Mouse (Mus musculus) hindbrain, embryonic 16.5 days (tissue): ENCODE data around the gene Cdkal1. TPM values are rescaled to one million over a fixed set of nuclear protein-coding genes. Genes with fewer than 3 reads are reported as not detected.

ENCODE experiments used
- ATAC-seq: fragments of 200-750 bp; cut with Nextera tagmentation; 2 replicates; pipeline ENCODE4 v1.8.0; 2017; ENCODE audit warnings: moderate TSS enrichment, moderate library complexity
- H3K27ac ChIP-seq: fragments of 300-500 bp; sonication (generic); 2 replicates; pipeline ENCODE4 v1.5.1; 2014; ENCODE audit warnings: low read depth, mild to moderate bottlenecking, control low read depth, low read length, moderate library complexity
- H3K27me3 ChIP-seq: fragments of 300-500 bp; sonication (generic); replicated peaks from 2 replicates; pipeline ENCODE4 v1.6.1; 2014; ENCODE audit warnings: low read length; ENCODE audit not compliant: control insufficient read depth, insufficient read depth
- H3K36me3 ChIP-seq: fragments of 300-500 bp; sonication (generic); 2 replicates; pipeline ENCODE4 v1.6.1; 2014; ENCODE audit warnings: mild to moderate bottlenecking, low read length, moderate library complexity, mixed read lengths; ENCODE audit not compliant: control insufficient read depth, insufficient read depth
- H3K4me1 ChIP-seq: fragments of 300-500 bp; sonication (generic); 2 replicates; pipeline ENCODE4 v1.6.1; 2014; ENCODE audit warnings: low read depth, low read length; ENCODE audit not compliant: control insufficient read depth, insufficient read depth
- H3K4me2 ChIP-seq: fragments of 300-500 bp; sonication (generic); 2 replicates; pipeline ENCODE4 v1.6.1; 2014; ENCODE audit warnings: mild to moderate bottlenecking, low read length, control low read depth, moderate library complexity
- H3K4me3 ChIP-seq: fragments of 300-500 bp; sonication (generic); 2 replicates; pipeline ENCODE4 v1.5.1; 2014; ENCODE audit warnings: mild to moderate bottlenecking, low read length, control low read depth, moderate library complexity
- H3K9ac ChIP-seq: fragments of 300-500 bp; sonication (generic); 2 replicates; pipeline ENCODE4 v1.6.1; 2014; ENCODE audit warnings: low read depth, mild to moderate bottlenecking, control low read depth, low read length, moderate library complexity
- H3K9me3 ChIP-seq: fragments of 300-500 bp; sonication (generic); 2 replicates; pipeline ENCODE4 v1.6.1; 2014; ENCODE audit warnings: mild to moderate bottlenecking, low read length, moderate library complexity; ENCODE audit not compliant: control insufficient read depth
- WGBS: fragments of 180-500 bp; shearing (Covaris S2); extraction: QIAGEN DNeasy Blood & Tissue Kit; methylation state at CpG from one replicate; pipeline ENCODE4 v1.1.7; 2014; 5-methylcytosine and 5-hydroxymethylcytosine counted together
- polyA plus RNA-seq: library from polyadenylated mRNA; unstranded; fragments of >200 nt; fragmentation: Nextera tagmentation; extraction: Ambion mirVana; gene quantifications from 2 replicates; pipeline ENCODE4 v1.2.1, GENCODE M21; 2015

Gene Cdkal1
- polyA plus RNA-seq, 1 experiment from 2014 or later = 19.4 TPM

DNA sequence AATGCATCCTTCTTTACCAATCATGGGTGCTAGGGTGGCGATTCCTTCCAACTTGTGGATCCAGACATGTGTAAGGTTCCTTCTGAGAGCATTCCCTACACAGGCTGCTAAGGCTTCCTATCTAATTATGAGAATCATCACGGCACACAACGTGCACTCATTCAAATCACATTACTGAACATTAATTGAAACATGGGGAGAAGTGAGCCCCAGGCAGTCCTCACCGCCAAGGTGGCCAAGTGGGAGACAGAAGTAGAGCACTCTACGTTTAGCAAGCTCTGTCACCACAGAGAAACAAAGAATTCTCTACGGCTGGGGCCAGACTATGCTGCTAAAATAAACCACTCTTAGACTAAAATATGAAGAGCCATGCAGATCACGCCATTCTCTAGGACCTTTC, 240.4 kb downstream of the Cdkal1 start:
- no peaks in the 10 kb centered on the region for H3K27me3 ChIP-seq
- ATAC-seq = peak; percentile 41
- no peaks in the 10 kb centered on the region for H3K36me3 ChIP-seq
- H3K27ac ChIP-seq = no peak overlapping the region
- no peaks in the 10 kb centered on the region for H3K9me3 ChIP-seq
- 62% methylated on average over 7 of the region's 7 CpGs for WGBS
- H3K4me2 ChIP-seq = no peak overlapping the region
- peaks cover 6% of the 10 kb centered on the region for H3K4me1 ChIP-seq
- no peak overlapping the region for H3K4me3 ChIP-seq
- no peak overlapping the region for H3K9ac ChIP-seq

DNA sequence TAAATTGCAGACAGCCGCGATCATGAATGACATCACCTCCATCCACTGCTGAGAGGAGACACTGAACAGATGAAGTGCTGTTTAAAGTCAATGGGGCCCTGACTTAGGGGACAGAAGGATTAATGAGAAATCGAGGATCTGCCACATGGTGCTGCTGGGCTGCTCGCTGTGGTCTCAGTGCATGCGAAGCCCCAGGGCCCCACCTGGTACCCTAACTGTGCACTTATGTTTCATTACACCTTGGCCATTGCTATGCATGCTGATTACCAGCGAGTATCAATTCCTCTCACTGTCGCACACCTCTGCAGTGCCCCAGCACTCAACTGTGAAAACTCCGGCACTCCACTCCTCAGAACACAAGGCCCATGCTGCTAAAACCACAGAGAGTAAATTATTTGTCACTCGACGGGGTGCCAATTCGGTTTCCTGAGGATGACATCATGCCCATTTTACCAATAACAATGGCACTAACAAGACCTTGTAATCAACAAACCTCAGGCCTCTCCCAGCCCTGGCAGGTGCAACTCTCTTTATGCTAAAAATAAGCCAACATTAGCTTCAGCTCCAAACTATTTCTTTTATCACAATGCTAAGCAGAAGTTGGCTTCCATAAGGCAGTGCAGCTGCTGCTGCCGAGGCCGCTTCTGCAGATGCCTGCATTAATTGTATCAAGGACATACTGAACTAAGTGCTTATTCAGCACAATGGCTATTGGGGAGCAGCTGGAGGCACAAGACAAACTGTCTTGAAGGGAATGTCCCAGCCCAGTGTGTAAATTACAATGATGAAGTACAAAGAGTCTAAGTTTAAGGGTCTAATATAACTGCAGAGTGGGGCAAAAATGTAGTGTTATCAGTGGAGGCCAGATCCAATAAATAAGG, 245.2 kb downstream of the Cdkal1 start:
- peak; percentile 80 for ATAC-seq
- H3K36me3 ChIP-seq = no peaks in the 10 kb centered on the region
- H3K27me3 ChIP-seq = no peaks in the 10 kb centered on the region
- H3K9ac ChIP-seq = no peak overlapping the region
- peaks cover 9% of the 10 kb centered on the region for H3K4me1 ChIP-seq
- no peaks in the 10 kb centered on the region for H3K9me3 ChIP-seq
- no peak overlapping the region for H3K4me2 ChIP-seq
- WGBS = 12% methylated on average over 13 of the region's 13 CpGs
- peak overlapping the region; percentile 31 for H3K27ac ChIP-seq
- H3K4me3 ChIP-seq = no peak overlapping the region

DNA sequence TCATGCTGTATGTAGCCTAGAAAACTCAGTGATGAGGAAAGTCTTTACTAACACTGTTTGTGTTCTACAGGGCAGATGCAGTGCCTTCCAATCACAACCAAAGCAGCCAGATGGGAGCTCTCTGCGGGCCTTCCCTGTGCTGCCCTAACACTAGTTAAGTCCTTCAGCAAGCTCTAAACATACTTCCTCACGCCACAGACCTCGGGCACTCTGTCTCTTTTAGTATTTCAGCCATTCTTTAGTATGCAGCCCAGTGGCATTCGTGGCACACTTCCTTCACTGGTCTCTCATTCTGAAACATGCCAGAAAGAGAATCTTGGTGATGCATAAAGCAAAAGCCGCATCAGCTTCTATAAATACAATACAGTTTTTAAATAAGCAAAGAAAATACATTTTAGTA, 246.0 kb downstream of the Cdkal1 start:
- no peak overlapping the region for H3K4me2 ChIP-seq
- H3K27ac ChIP-seq = no peak overlapping the region
- no peaks in the 10 kb centered on the region for H3K27me3 ChIP-seq
- peaks cover 9% of the 10 kb centered on the region for H3K4me1 ChIP-seq
- 48% methylated on average over 5 of the region's 5 CpGs for WGBS
- no peak for ATAC-seq
- no peak overlapping the region for H3K9ac ChIP-seq
- H3K36me3 ChIP-seq = no peaks in the 10 kb centered on the region
- no peaks in the 10 kb centered on the region for H3K9me3 ChIP-seq
- H3K4me3 ChIP-seq = no peak overlapping the region

DNA sequence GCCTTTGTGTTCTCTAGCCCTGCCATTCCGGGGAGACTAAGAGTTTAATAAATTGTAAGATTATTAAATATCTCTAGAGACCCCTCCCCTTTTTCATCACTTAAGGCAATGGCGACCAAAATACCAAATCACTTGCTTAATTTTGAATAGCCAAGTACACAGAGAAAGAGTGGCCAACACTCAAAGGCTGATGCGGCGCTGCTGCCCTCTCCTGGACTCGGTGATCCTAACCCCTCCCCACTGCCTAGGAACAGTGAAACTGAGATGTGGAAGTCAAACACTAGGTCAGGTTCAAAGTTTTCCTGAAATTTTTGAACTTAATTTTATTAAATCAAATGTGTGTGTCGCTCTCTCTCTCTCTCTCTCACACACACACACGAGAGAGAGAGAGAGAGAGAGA, 251.2 kb downstream of the Cdkal1 start:
- no peak overlapping the region for H3K4me3 ChIP-seq
- no peak overlapping the region for H3K27ac ChIP-seq
- no peaks in the 10 kb centered on the region for H3K9me3 ChIP-seq
- 23% methylated on average over 6 of the region's 7 CpGs for WGBS
- H3K4me1 ChIP-seq = no peaks in the 10 kb centered on the region
- no peak overlapping the region for H3K9ac ChIP-seq
- H3K4me2 ChIP-seq = no peak overlapping the region
- no peaks in the 10 kb centered on the region for H3K27me3 ChIP-seq
- H3K36me3 ChIP-seq = no peaks in the 10 kb centered on the region
- peak; percentile 87 for ATAC-seq

DNA sequence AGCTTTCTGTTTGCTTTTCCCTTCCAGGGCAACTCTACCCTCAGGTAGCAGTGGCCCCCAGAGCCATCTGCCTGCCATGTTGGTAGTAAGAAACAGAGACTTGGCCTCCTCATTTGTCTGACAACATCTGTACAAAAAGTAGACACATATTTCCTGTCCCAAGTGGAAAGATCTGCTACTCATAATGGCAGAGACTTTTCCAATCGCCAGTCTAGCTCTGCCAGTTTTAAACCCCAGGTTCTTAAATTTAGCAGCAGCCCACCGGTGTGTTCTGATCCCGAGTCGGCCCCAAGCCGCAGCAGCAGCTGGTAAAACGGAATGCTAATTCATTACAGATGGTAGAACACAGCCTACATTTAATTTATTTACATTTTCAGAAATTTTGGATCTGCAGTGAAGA, 251.9 kb downstream of the Cdkal1 start:
- no peaks in the 10 kb centered on the region for H3K9me3 ChIP-seq
- H3K27me3 ChIP-seq = no peaks in the 10 kb centered on the region
- no peak overlapping the region for H3K27ac ChIP-seq
- H3K4me1 ChIP-seq = no peaks in the 10 kb centered on the region
- H3K36me3 ChIP-seq = no peaks in the 10 kb centered on the region
- no peak for ATAC-seq
- H3K4me3 ChIP-seq = no peak overlapping the region
- H3K4me2 ChIP-seq = no peak overlapping the region
- 55% methylated on average over 6 of the region's 6 CpGs for WGBS
- H3K9ac ChIP-seq = no peak overlapping the region

DNA sequence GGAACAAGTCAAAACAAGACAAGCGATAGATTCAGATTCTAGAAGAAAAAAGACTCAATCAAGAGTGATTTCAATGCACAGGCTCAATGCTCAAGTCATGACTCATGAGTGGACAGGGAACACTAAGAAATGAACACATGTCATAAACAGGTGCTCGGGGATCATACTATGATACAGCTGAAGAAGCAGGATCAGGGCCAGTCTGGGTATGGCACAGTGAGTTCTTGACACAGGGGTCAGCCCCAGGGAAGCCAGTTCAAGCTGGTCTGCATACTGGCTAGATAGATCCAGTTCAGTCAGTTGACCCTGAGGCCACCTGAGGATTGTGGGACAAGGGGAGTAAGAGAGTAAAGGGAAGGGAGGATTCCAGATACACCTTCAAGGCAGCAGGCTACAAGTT, 254.4 kb downstream of the Cdkal1 start:
- Histone ChIP-seq H3K4me3 (no peak overlapping the region), H3K4me1 (no peaks in the 10 kb centered on the region), H3K9ac (no peak overlapping the region), H3K36me3 (no peaks in the 10 kb centered on the region), H3K4me2 (no peak overlapping the region), H3K27me3 (no peaks in the 10 kb centered on the region), H3K27ac (no peak overlapping the region), H3K9me3 (no peaks in the 10 kb centered on the region)
- no peak for ATAC-seq
- 96% methylated on average over 2 of the region's 2 CpGs for WGBS

DNA sequence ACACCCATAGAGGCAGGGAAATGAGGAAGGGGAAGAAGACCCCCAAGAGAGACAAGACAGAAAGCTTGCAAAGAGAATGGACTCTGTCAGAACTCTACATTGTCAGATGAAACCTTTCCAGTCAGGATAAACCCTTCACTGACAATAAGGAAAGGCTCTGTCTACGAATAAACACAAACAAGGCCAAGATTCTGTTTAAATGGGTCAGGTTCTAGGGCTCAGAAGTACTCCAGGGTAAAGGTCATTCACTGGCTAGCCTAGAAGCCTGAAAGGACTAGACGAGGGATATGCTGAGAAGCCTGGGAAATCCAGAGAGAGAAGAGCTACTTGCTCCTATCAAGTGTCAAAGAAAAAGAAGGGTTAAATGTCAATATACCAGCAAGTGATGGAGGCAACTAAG, 255.8 kb downstream of the Cdkal1 start:
- H3K27me3 ChIP-seq = no peaks in the 10 kb centered on the region
- H3K36me3 ChIP-seq = no peaks in the 10 kb centered on the region
- H3K27ac ChIP-seq = no peak overlapping the region
- H3K4me1 ChIP-seq = no peaks in the 10 kb centered on the region
- WGBS = 90% methylated on average over 2 of the region's 2 CpGs
- ATAC-seq = no peak
- H3K4me2 ChIP-seq = no peak overlapping the region
- no peak overlapping the region for H3K9ac ChIP-seq
- H3K4me3 ChIP-seq = no peak overlapping the region
- no peaks in the 10 kb centered on the region for H3K9me3 ChIP-seq

DNA sequence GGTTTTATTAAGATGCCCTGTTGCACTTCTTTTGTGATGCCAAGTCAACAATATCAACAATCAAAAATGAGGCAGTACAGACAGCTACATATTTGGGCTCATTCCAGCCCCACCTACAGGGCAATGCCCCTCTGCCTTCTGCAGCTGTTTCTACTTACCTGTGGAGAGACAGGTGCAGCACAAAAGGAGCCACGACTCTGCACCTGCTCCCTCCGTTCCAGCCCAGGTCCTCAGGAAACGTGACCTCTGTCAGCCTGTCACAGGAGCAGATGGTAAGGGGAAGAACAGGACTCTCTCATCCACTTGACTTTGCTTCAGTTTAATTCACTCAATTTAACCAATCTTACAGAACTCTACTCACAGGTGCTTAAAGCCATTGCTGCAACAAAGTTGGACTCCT, 258.7 kb downstream of the Cdkal1 start:
- Histone ChIP-seq H3K9me3 (peaks cover 6% of the 10 kb centered on the region), H3K27ac (no peak overlapping the region), H3K4me3 (no peak overlapping the region), H3K4me2 (no peak overlapping the region), H3K9ac (no peak overlapping the region), H3K4me1 (no peaks in the 10 kb centered on the region), H3K36me3 (peaks cover 6% of the 10 kb centered on the region; the same call in 1 of the 2 replicates), H3K27me3 (no peaks in the 10 kb centered on the region)
- peak; percentile 61 for ATAC-seq
- WGBS = 48% methylated on average over 3 of the region's 3 CpGs

DNA sequence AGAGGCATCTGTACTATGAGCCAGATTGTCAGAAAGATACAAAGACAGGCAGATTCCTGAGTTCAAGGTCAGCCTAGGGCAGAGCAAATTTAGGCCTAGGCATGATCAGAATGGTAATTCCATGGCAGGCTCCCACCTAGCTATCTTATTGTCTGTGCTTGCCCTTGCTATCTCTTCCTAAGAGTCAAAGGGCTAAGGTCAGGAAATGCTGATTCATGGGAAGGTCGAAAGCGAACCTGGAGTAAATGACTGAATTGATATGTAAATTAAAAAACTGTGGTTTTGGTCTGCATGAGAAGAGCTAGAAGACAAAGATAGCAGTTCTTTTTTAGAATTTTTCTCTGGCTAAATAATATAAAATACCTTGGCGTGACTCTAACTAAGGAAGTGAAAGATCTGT, 262.4 kb downstream of the Cdkal1 start:
- no peaks in the 10 kb centered on the region for H3K4me1 ChIP-seq
- H3K4me3 ChIP-seq = no peak overlapping the region
- H3K9me3 ChIP-seq = peaks cover 6% of the 10 kb centered on the region
- no peak overlapping the region for H3K9ac ChIP-seq
- 96% methylated on average over 3 of the region's 3 CpGs for WGBS
- no peak for ATAC-seq
- H3K4me2 ChIP-seq = no peak overlapping the region
- H3K36me3 ChIP-seq = peaks cover 6% of the 10 kb centered on the region; the same call in 1 of the 2 replicates
- no peak overlapping the region for H3K27ac ChIP-seq
- H3K27me3 ChIP-seq = no peaks in the 10 kb centered on the region
